Mouse (Mus musculus) testis, adult 2 months (tissue): ENCODE data around the gene Slc52a3. TPM values are rescaled to one million over a fixed set of nuclear protein-coding genes. Genes with fewer than 3 reads are reported as not detected.

Experiments
- H3K27ac ChIP-seq: fragments of 200-500 bp; 2 replicates; pipeline ENCODE4 v1.5.1; 2012; ENCODE audit warnings: low read depth, low read length; ENCODE audit not compliant: control insufficient read depth, insufficient read depth
- H3K27me3 ChIP-seq: fragments of 200-500 bp; 2 replicates; pipeline ENCODE4 v1.6.1; 2012; ENCODE audit warnings: mild to moderate bottlenecking, low read length, moderate library complexity; ENCODE audit not compliant: control insufficient read depth, insufficient read depth
- H3K36me3 ChIP-seq: fragments of 200-500 bp; 2 replicates; pipeline ENCODE4 v1.6.1; 2012; ENCODE audit warnings: mild to moderate bottlenecking, low read length; ENCODE audit not compliant: control insufficient read depth, insufficient read depth
- H3K4me1 ChIP-seq: fragments of 200-500 bp; 2 replicates; pipeline ENCODE4 v1.6.1; 2012; ENCODE audit warnings: low read length; ENCODE audit not compliant: control insufficient read depth, insufficient read depth
- H3K4me3 ChIP-seq: fragments of 200-500 bp; 2 replicates; pipeline ENCODE4 v1.5.1; 2012; ENCODE audit warnings: low read depth, mild to moderate bottlenecking, low read length, moderate library complexity, mixed read lengths; ENCODE audit not compliant: control insufficient read depth
- CTCF ChIP-seq: fragments of 200-500 bp; IDR thresholded peaks from 2 replicates; pipeline ENCODE4 v1.5.1; 2012; ENCODE audit warnings: low read depth, mild to moderate bottlenecking, inconsistent platforms, low read length, moderate library complexity; ENCODE audit not compliant: control insufficient read depth, insufficient read depth, insufficient replicate concordance
- POLR2A ChIP-seq: fragments of 200-500 bp; IDR thresholded peaks from 2 replicates; pipeline ENCODE4 v1.6.1; 2012; ENCODE audit warnings: low read depth, mild to moderate bottlenecking, inconsistent platforms, low read length, moderate library complexity; ENCODE audit not compliant: control insufficient read depth
- polyA plus RNA-seq: library from polyadenylated mRNA; depleted of rRNA; stranded (reverse); fragments of >200 nt; gene quantifications from 2 replicates; pipeline ENCODE4 v1.2.3, GENCODE M21; 2012

The Slc52a3 gene
- polyA plus RNA-seq, 1 experiment, result 52.4 TPM

- no peaks in the 10 kb centered on the region for H3K4me1 ChIP-seq
- no peak for TF ChIP-seq POLR2A
- no peak for TF ChIP-seq CTCF
- H3K27ac ChIP-seq, result no peak overlapping the region
- H3K36me3 ChIP-seq, result no peaks in the 10 kb centered on the region
- H3K4me3 ChIP-seq, result no peak overlapping the region
- H3K27me3 ChIP-seq, result no peaks in the 10 kb centered on the region
Observed at GRCm38 (mm10) chr2:151961284-151962196, 34.8 kb upstream of the Slc52a3 start.

GRCm38 (mm10) chr2:151962474-151962873, 33.8 kb upstream of the Slc52a3 start:
- Histone ChIP-seq H3K27me3 (no peaks in the 10 kb centered on the region), H3K36me3 (no peaks in the 10 kb centered on the region), H3K4me1 (no peaks in the 10 kb centered on the region; the same call in none of the 2 replicates), H3K27ac (no peak overlapping the region), H3K4me3 (no peak overlapping the region)
- no peak for TF ChIP-seq POLR2A
- no peak for TF ChIP-seq CTCF

- TF ChIP-seq CTCF (no peak), POLR2A (no peak)
- Histone ChIP-seq H3K36me3 (no peaks in the 10 kb centered on the region), H3K4me1 (no peaks in the 10 kb centered on the region; the same call in none of the 2 replicates), H3K27ac (no peak overlapping the region), H3K27me3 (no peaks in the 10 kb centered on the region), H3K4me3 (no peak overlapping the region)
Observed at GRCm38 (mm10) chr2:151963319-151963718, 33.0 kb upstream of the Slc52a3 start.

GRCm38 (mm10) chr2:151964052-151964451, 32.3 kb upstream of the Slc52a3 start:
- Histone ChIP-seq H3K36me3 (no peaks in the 10 kb centered on the region), H3K27me3 (no peaks in the 10 kb centered on the region), H3K27ac (no peak overlapping the region), H3K4me1 (no peaks in the 10 kb centered on the region; the same call in none of the 2 replicates), H3K4me3 (no peak overlapping the region)
- TF ChIP-seq CTCF (no peak), POLR2A (no peak)

- Histone ChIP-seq H3K4me1 (peaks cover 9% of the 10 kb centered on the region), H3K27me3 (no peaks in the 10 kb centered on the region), H3K36me3 (no peaks in the 10 kb centered on the region), H3K27ac (no peak overlapping the region), H3K4me3 (no peak overlapping the region)
- TF ChIP-seq CTCF (no peak), POLR2A (no peak)
Observed at GRCm38 (mm10) chr2:151967176-151967750, 29.0 kb upstream of the Slc52a3 start.

GRCm38 (mm10) chr2:151967792-151968191, 28.5 kb upstream of the Slc52a3 start:
- Histone ChIP-seq H3K27me3 (no peaks in the 10 kb centered on the region), H3K27ac (no peak overlapping the region), H3K4me1 (peaks cover 9% of the 10 kb centered on the region), H3K4me3 (no peak overlapping the region), H3K36me3 (no peaks in the 10 kb centered on the region)
- TF ChIP-seq POLR2A, result no peak
- TF ChIP-seq CTCF, result no peak

- Histone ChIP-seq H3K27ac (no peak overlapping the region), H3K4me1 (peaks cover 9% of the 10 kb centered on the region), H3K4me3 (no peak overlapping the region), H3K27me3 (no peaks in the 10 kb centered on the region), H3K36me3 (no peaks in the 10 kb centered on the region)
- TF ChIP-seq CTCF, result no peak
- no peak for TF ChIP-seq POLR2A
Observed at GRCm38 (mm10) chr2:151968451-151968850, 27.9 kb upstream of the Slc52a3 start.
